Mouse (Mus musculus) MEL (cell line): ENCODE measurements around the gene Apon. TPM values are rescaled to one million over a fixed set of nuclear protein-coding genes. Genes with fewer than 3 reads are reported as not detected.

Experiments used
- DNase-seq: peaks from one replicate; pipeline ENCODE4 v3.0.0; 2011; ENCODE audit warnings: low read depth, low spot score
- H3K27ac ChIP-seq: 2 replicates; pipeline ENCODE4 v1.5.1; 2012; ENCODE audit warnings: low read depth, mild to moderate bottlenecking, control low read depth, low read length, moderate library complexity; ENCODE audit not compliant: control insufficient read depth
- H3K27me3 ChIP-seq, 2 experiments: fragments of 150-350 bp in 1 of 2; sonication (generic) in 1 of 2; 2 replicates each; pipeline ENCODE4 v1.6.1; 2012; ENCODE audit warnings: low read length in 2 of 2, mild to moderate bottlenecking in 2 of 2, improper control_type of control experiment in 1 of 2, moderate library complexity in 1 of 2; ENCODE audit not compliant: insufficient read depth in 2 of 2, control insufficient read depth in 1 of 2
- H3K36me3 ChIP-seq, 2 experiments: 2 replicates each; pipeline ENCODE4 v1.6.1; 2012 to 2014; ENCODE audit warnings: low read length in 2 of 2, improper control_type of control experiment in 1 of 2, inconsistent platforms in 1 of 2, mild to moderate bottlenecking in 1 of 2; ENCODE audit not compliant: insufficient read depth in 2 of 2, control insufficient read depth in 1 of 2
- H3K4me1 ChIP-seq, 2 experiments: fragments of 150-350 bp in 1 of 2; sonication (generic) in 1 of 2; 2 replicates each; pipeline ENCODE4 v1.6.1; 2012; ENCODE audit warnings: low read length in 2 of 2, improper control_type of control experiment in 1 of 2, mild to moderate bottlenecking in 1 of 2; ENCODE audit not compliant: insufficient read depth in 2 of 2, control insufficient read depth in 1 of 2
- H3K4me3 ChIP-seq, 2 experiments: fragments of 150-350 bp in 1 of 2; sonication (generic) in 1 of 2; 2 replicates each; pipeline ENCODE4 v1.5.1; 2012; ENCODE audit warnings: low read depth in 2 of 2, low read length in 2 of 2, mild to moderate bottlenecking in 2 of 2, moderate library complexity in 2 of 2, control low read depth in 1 of 2, improper control_type of control experiment in 1 of 2; ENCODE audit not compliant: control insufficient read depth in 1 of 2, insufficient read depth in 1 of 2
- H3K79me2 ChIP-seq: 2 replicates; pipeline ENCODE4 v1.6.1; 2012; ENCODE audit warnings: mild to moderate bottlenecking, low read length, moderate library complexity; ENCODE audit not compliant: control insufficient read depth, poor library complexity, insufficient read depth
- H3K9ac ChIP-seq: 2 replicates; pipeline ENCODE4 v1.6.1; 2012; ENCODE audit warnings: low read depth, mild to moderate bottlenecking, control low read depth, low read length, moderate library complexity; ENCODE audit not compliant: control insufficient read depth, poor library complexity, severe bottlenecking
- H3K9me3 ChIP-seq: fragments of 150-350 bp; sonication (generic); replicated peaks from 2 replicates; pipeline ENCODE4 v1.6.1; 2012; ENCODE audit warnings: mild to moderate bottlenecking, low read length, improper control_type of control experiment, moderate library complexity; ENCODE audit not compliant: insufficient read depth
- CHD2 ChIP-seq: IDR thresholded peaks from 2 replicates; pipeline ENCODE4 v1.6.1; 2011; ENCODE audit warnings: low read length, improper control_type of control experiment
- ELF1 ChIP-seq: IDR thresholded peaks from 2 replicates; pipeline ENCODE4 v1.6.1; 2014; ENCODE audit warnings: low read depth, mild to moderate bottlenecking, inconsistent platforms, low read length, improper control_type of control experiment, moderate library complexity
- EP300 ChIP-seq, 2 experiments: IDR thresholded peaks; 2 replicates each; pipeline ENCODE4 v1.6.1; 2011; ENCODE audit warnings: improper control_type of control experiment in 2 of 2, low read length in 2 of 2, low read depth in 1 of 2, mild to moderate bottlenecking in 1 of 2
- ETS1 ChIP-seq: IDR thresholded peaks from 2 replicates; pipeline ENCODE4 v1.6.1; 2012; ENCODE audit warnings: low read depth, mild to moderate bottlenecking, inconsistent platforms, low read length, improper control_type of control experiment, moderate library complexity
- GABPA ChIP-seq: IDR thresholded peaks from 2 replicates; pipeline ENCODE4 v1.6.1; 2012; ENCODE audit warnings: low read depth, mild to moderate bottlenecking, inconsistent platforms, low read length, improper control_type of control experiment, moderate library complexity
- GATA1 ChIP-seq: IDR thresholded peaks from 2 replicates; pipeline ENCODE4 v1.6.1; 2011; ENCODE audit warnings: low read depth, low read length, improper control_type of control experiment
- KAT2A ChIP-seq: conservative IDR thresholded peaks from 2 replicates; pipeline ENCODE4 v1.6.1; 2012; ENCODE audit warnings: low read depth, low read length, improper control_type of control experiment, inconsistent platforms
- MAX ChIP-seq: IDR thresholded peaks from 2 replicates; pipeline ENCODE4 v1.6.1; 2011; ENCODE audit warnings: low read length, improper control_type of control experiment
- MAZ ChIP-seq: IDR thresholded peaks from 2 replicates; pipeline ENCODE4 v1.6.1; 2012; ENCODE audit warnings: low read depth, mild to moderate bottlenecking, inconsistent platforms, low read length, improper control_type of control experiment
- MEF2A ChIP-seq: IDR thresholded peaks from 2 replicates; pipeline ENCODE4 v1.6.1; 2014; ENCODE audit warnings: low read depth, mild to moderate bottlenecking, inconsistent platforms, low read length, improper control_type of control experiment; ENCODE audit not compliant: poor library complexity, insufficient replicate concordance, severe bottlenecking; ENCODE audit errors: extremely low read depth
- MYB ChIP-seq: IDR thresholded peaks from 2 replicates; pipeline ENCODE4 v1.6.1; 2011; ENCODE audit warnings: mild to moderate bottlenecking, low read depth, low read length, improper control_type of control experiment
- NRF1 ChIP-seq: IDR thresholded peaks from 2 replicates; pipeline ENCODE4 v1.6.1; 2014; ENCODE audit warnings: low read depth, mild to moderate bottlenecking, inconsistent platforms, low read length, improper control_type of control experiment, moderate library complexity; ENCODE audit not compliant: poor library complexity, insufficient read depth, severe bottlenecking
- POLR2AphosphoS2 ChIP-seq: IDR thresholded peaks from 2 replicates; pipeline ENCODE4 v1.6.1; 2011; ENCODE audit warnings: low read length, improper control_type of control experiment
- RCOR1 ChIP-seq: IDR thresholded peaks from 2 replicates; pipeline ENCODE4 v1.6.1; 2012; ENCODE audit warnings: low read depth, mild to moderate bottlenecking, inconsistent platforms, low read length, improper control_type of control experiment
- SMC3 ChIP-seq: IDR thresholded peaks from 2 replicates; pipeline ENCODE4 v1.6.1; 2011; ENCODE audit warnings: low read depth, low read length, improper control_type of control experiment
- TBP ChIP-seq: IDR thresholded peaks from 2 replicates; pipeline ENCODE4 v1.8.0; 2011; ENCODE audit warnings: low read depth, low read length, improper control_type of control experiment
- USF1 ChIP-seq: IDR thresholded peaks from 2 replicates; pipeline ENCODE4 v1.6.1; 2014; ENCODE audit warnings: low read depth, mild to moderate bottlenecking, inconsistent platforms, low read length, improper control_type of control experiment, moderate library complexity
- ZKSCAN1 ChIP-seq: IDR thresholded peaks from 2 replicates; pipeline ENCODE4 v1.6.1; 2012; ENCODE audit warnings: low read depth, mild to moderate bottlenecking, inconsistent platforms, low read length, improper control_type of control experiment, moderate library complexity
- ZNF384 ChIP-seq: IDR thresholded peaks from 2 replicates; pipeline ENCODE4 v1.6.1; 2012; ENCODE audit warnings: low read depth, mild to moderate bottlenecking, inconsistent platforms, low read length, improper control_type of control experiment
- polyA plus RNA-seq, 2 experiments: library from polyadenylated mRNA; stranded (reverse) in 1 of 2; unstranded in 1 of 2; fragments of >175 nt in 1 of 2; fragments of >200 nt in 1 of 2; gene quantifications; 2 replicates each; pipeline versions ENCODE4 v1.2.1 to v1.2.4; 2012; ENCODE audit warnings: low replicate concordance in 2 of 2, low read depth in 1 of 2; ENCODE audit not compliant: insufficient read length in 2 of 2, insufficient read depth in 1 of 2, missing spikeins in 1 of 2
- total RNA-seq: library from RNA; depleted of rRNA; stranded (reverse); fragments of 300-350 nt; gene quantifications from 2 replicates; pipeline ENCODE4 v1.2.3, GENCODE M21; 2012

Apon gene
- total and polyA plus RNA-seq, 3 experiments, result 0.27 to 0.46 TPM; not detected in 1

DNA sequence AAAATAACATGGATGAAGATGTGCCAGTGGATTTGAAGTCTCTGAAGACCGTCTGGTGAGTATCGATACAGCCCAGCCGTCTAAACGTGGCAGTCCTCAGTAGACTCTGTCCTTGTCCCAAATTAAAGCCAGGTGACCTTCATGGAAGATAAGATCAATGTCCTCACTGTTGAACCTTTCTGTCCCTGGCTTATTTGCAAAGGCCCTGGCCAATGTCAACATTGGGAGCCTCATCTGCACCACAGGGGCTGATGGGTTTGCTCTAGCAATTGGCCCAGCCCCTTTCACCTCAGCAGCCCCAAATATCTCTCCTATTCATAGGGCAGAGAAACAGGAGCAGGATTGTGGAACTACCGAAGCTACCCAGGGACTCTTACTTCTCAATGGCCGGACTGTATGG, 14.5 kb downstream of the Apon start, which contains the start of gene Apof:
Gene Apof, plus strand, starts transcription at position 301 of the 400 bp plus-strand sequence.
- no peak within 1 kb of the TSS for H3K27ac ChIP-seq
- no peak within 1 kb of the TSS for H3K9ac ChIP-seq
- H3K36me3 ChIP-seq, result peaks cover 0 to 3% of the 10 kb centered on the region in 2 experiments; a peak in 2 of 4 replicates
- H3K27me3 ChIP-seq, result no peaks in the 10 kb centered on the region
- peaks cover 0 to 9% of the 10 kb centered on the region in 2 experiments; a peak in 2 of 4 replicates for H3K4me1 ChIP-seq
- no peaks in the 10 kb centered on the region for H3K9me3 ChIP-seq
- no peak within 1 kb of the TSS for H3K4me3 ChIP-seq
- H3K79me2 ChIP-seq, result no peaks in the 10 kb centered on the region; the same call in 1 of the 2 replicates
- TF ChIP-seq ETS1, result no peak
- TF ChIP-seq EP300 (IDR thresholded peaks at IDR 0.05; ENCODE audit: low read depth in 1 of 2, low read length in 2 of 2), result no peak
- no peak for TF ChIP-seq USF1
- TF ChIP-seq KAT2A, result no peak
- TF ChIP-seq GABPA, result no peak
- no peak for TF ChIP-seq ZKSCAN1
- TF ChIP-seq TBP, result no peak
- TF ChIP-seq MAX, result no peak
- no peak for TF ChIP-seq POLR2AphosphoS2
- TF ChIP-seq ELF1, result no peak
- TF ChIP-seq GATA1, result no peak
- no peak for TF ChIP-seq RCOR1
- DNase-seq, result no peak

- H3K36me3 ChIP-seq, result no peaks in the 10 kb centered on the region; a peak in 2 of 4 replicates
- H3K4me1 ChIP-seq, result peaks cover 0 to 4% of the 10 kb centered on the region in 2 experiments; a peak in 2 of 4 replicates
- H3K9me3 ChIP-seq, result no peaks in the 10 kb centered on the region
- H3K27ac ChIP-seq, result no peak overlapping the region
- H3K79me2 ChIP-seq, result no peaks in the 10 kb centered on the region; the same call in 1 of the 2 replicates
- TF ChIP-seq ETS1, result no peak
- no peak for TF ChIP-seq NRF1
- TF ChIP-seq MAZ, result no peak
- TF ChIP-seq GATA1, result no peak
- no peak for TF ChIP-seq ZNF384
- TF ChIP-seq SMC3, result no peak
- no peak for TF ChIP-seq MEF2A
- TF ChIP-seq MYB, result no peak
- TF ChIP-seq ZKSCAN1, result no peak
- no peak for TF ChIP-seq RCOR1
- no peak for TF ChIP-seq CHD2
- TF ChIP-seq KAT2A, result no peak
- no peak for TF ChIP-seq POLR2AphosphoS2
- no peaks in the 10 kb centered on the region for H3K27me3 ChIP-seq
- no peak overlapping the region for H3K9ac ChIP-seq
- peak overlapping the region in 1 of 2 experiments; percentile 92; a peak in 2 of 4 replicates for H3K4me3 ChIP-seq
- DNase-seq, result no peak
Measured at GRCm38 (mm10) chr10:128269206-128269910, 15.5 kb downstream of the Apon start.
